Mouse (Mus musculus) testis, adult 2 months (tissue): Measurements from ENCODE around the gene Lrrc20.

Experiments
- CTCF ChIP-seq: fragments of 200-500 bp; IDR thresholded peaks from 2 replicates; pipeline ENCODE4 v1.5.1; 2012; ENCODE audit warnings: low read depth, mild to moderate bottlenecking, inconsistent platforms, low read length, moderate library complexity; ENCODE audit not compliant: control insufficient read depth, insufficient read depth, insufficient replicate concordance
- POLR2A ChIP-seq: fragments of 200-500 bp; IDR thresholded peaks from 2 replicates; pipeline ENCODE4 v1.6.1; 2012; ENCODE audit warnings: low read depth, mild to moderate bottlenecking, inconsistent platforms, low read length, moderate library complexity; ENCODE audit not compliant: control insufficient read depth

DNA sequence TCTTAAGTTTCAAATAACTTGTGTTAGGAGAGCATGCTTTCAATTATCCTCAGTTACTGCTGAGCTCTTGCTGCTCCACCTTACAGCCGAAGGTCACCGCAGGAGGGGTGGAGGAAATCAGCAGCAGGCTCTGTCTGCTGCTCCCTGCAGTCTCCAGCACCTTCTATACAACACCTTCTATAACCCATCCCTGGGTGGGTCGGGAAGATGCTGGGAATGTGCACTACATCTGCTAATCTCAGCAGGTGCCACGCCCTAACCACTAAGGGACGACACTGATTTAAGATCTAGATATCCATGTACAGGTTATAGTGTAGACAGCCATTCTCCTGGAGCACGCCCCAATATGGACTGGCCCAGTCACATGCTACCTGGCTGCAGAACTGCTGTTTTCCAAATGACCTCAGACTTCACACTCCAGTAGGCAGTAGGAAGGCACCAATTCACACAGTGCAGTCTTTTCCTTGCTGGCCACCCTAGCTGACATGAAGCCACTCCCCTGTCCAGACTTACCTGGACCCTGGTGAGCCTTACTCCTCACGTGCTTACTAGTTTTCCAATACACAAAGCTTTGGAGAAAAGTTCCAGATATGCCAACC is 35.3 kb upstream of the Lrrc20 start:
- no peak for TF ChIP-seq CTCF
- TF ChIP-seq POLR2A = no peak
